Mouse (Mus musculus) stomach, postnatal 0 days (tissue): ENCODE results near the gene Elk4.

Source experiments
- CTCF ChIP-seq: IDR thresholded peaks from 2 replicates; pipeline ENCODE4 v1.5.1; 2016; ENCODE audit warnings: antibody characterized with exemption, low read depth, mild to moderate bottlenecking, moderate library complexity
- EP300 ChIP-seq: optimal IDR thresholded peaks from 2 replicates; pipeline ENCODE3; 2016; ENCODE audit warnings: antibody characterized with exemption

- TF ChIP-seq CTCF: no peak
- TF ChIP-seq EP300: no peak
Observed at GRCm38 (mm10) chr1:131964100-131964499, 43.3 kb upstream of the Elk4 start.
